Mouse (Mus musculus): Measurements from ENCODE around the gene Vasp. TPM values are rescaled to one million over a fixed set of nuclear protein-coding genes. Genes with fewer than 3 reads are reported as not detected.

Vasp gene
- total and polyA plus RNA-seq, 3 experiments = 130 to 185 TPM; not detected in 1

GRCm38 (mm10) chr7:19304501-19305412 is 33.1 kb upstream of the Vasp start:
- H3K27me3 ChIP-seq (ENCODE audit: control insufficient read depth in 1 of 2, insufficient read depth in 2 of 2, low read length in 2 of 2) = no peaks in the 10 kb centered on the region
- H3K4me1 ChIP-seq (ENCODE audit: control insufficient read depth in 1 of 2, insufficient read depth in 2 of 2, low read length in 2 of 2) = peaks cover 3 to 16% of the 10 kb centered on the region in 2 experiments; a peak in 3 of 4 replicates
- TF ChIP-seq MAZ (IDR thresholded peaks at IDR 0.05; ENCODE audit: low read depth, low read length) = no peak
- no peak for TF ChIP-seq TBP (IDR thresholded peaks at IDR 0.05; ENCODE audit: low read depth, low read length)
- no peak for TF ChIP-seq NELFE (IDR thresholded peaks at IDR 0.05; ENCODE audit: low read depth, low read length)
- TF ChIP-seq SMC3 (IDR thresholded peaks at IDR 0.05; ENCODE audit: low read depth, low read length) = no peak
- no peak for TF ChIP-seq UBTF (IDR thresholded peaks at IDR 0.05; ENCODE audit: borderline replicate concordance, insufficient read depth, low read depth, low read length)
- TF ChIP-seq RCOR1 (IDR thresholded peaks at IDR 0.05; ENCODE audit: low read depth, low read length) = no peak
- no peak for TF ChIP-seq EP300 (IDR thresholded peaks at IDR 0.05; ENCODE audit: low read depth in 1 of 2, low read length in 2 of 2)
- TF ChIP-seq ZKSCAN1 (IDR thresholded peaks at IDR 0.05; ENCODE audit: low read depth, low read length) = no peak
- TF ChIP-seq RAD21 (IDR thresholded peaks at IDR 0.05; ENCODE audit: low read depth, low read length) = no peak
- no peak for TF ChIP-seq JUND (IDR thresholded peaks at IDR 0.05; ENCODE audit: low read depth, low read length)
- no peak for TF ChIP-seq CHD1 (IDR thresholded peaks at IDR 0.05; ENCODE audit: low read depth, low read length)
- TF ChIP-seq CHD2 (IDR thresholded peaks at IDR 0.05; ENCODE audit: low read length) = no peak
- no peak for TF ChIP-seq CTCF (IDR thresholded peaks at IDR 0.05 in 2 of 3, conservative IDR thresholded peaks at IDR 0.05 in 1 of 3; ENCODE audit: control insufficient read depth in 1 of 3, insufficient read depth in 1 of 3, low read depth in 2 of 3, low read length in 3 of 3, poor library complexity in 1 of 3, severe bottlenecking in 1 of 3)
- TF ChIP-seq POLR2A (IDR thresholded peaks at IDR 0.05; ENCODE audit: control insufficient read depth in 1 of 2, insufficient read depth in 1 of 2, low read depth in 1 of 2, low read length in 2 of 2, poor library complexity in 1 of 2) = no peak
- no peak for TF ChIP-seq NRF1 (IDR thresholded peaks at IDR 0.05; ENCODE audit: insufficient read depth, low read depth, low read length, poor library complexity, severe bottlenecking)
- no peak overlapping the region for H3K27ac ChIP-seq (ENCODE audit: control insufficient read depth, low read depth, low read length)
- no peak overlapping the region for H3K9ac ChIP-seq (ENCODE audit: control insufficient read depth, low read depth, low read length, poor library complexity, severe bottlenecking)
- H3K36me3 ChIP-seq (ENCODE audit: control insufficient read depth in 1 of 2, insufficient read depth in 2 of 2, low read length in 2 of 2) = peaks cover 0 to 4% of the 10 kb centered on the region in 2 experiments; a peak in 1 of 4 replicates
- no peak overlapping the region for H3K4me3 ChIP-seq (ENCODE audit: control insufficient read depth in 1 of 2, insufficient read depth in 1 of 2, low read depth in 2 of 2, low read length in 2 of 2)
- no peaks in the 10 kb centered on the region; the same call in 1 of the 2 replicates for H3K79me2 ChIP-seq (ENCODE audit: control insufficient read depth, insufficient read depth, low read length, poor library complexity)
- no peak for DNase-seq (ENCODE audit: low read depth, low spot score)
- no peaks in the 10 kb centered on the region for H3K9me3 ChIP-seq (replicated peaks; ENCODE audit: insufficient read depth, low read length)

- Histone ChIP-seq H3K4me1 (ENCODE audit: control insufficient read depth in 1 of 2, insufficient read depth in 2 of 2, low read length in 2 of 2) (peaks cover 3 to 16% of the 10 kb centered on the region in 2 experiments; a peak in 3 of 4 replicates), H3K9me3 (replicated peaks; ENCODE audit: insufficient read depth, low read length) (no peaks in the 10 kb centered on the region), H3K79me2 (ENCODE audit: control insufficient read depth, insufficient read depth, low read length, poor library complexity) (no peaks in the 10 kb centered on the region; the same call in 1 of the 2 replicates), H3K27me3 (ENCODE audit: control insufficient read depth in 1 of 2, insufficient read depth in 2 of 2, low read length in 2 of 2) (no peaks in the 10 kb centered on the region), H3K4me3 (ENCODE audit: control insufficient read depth in 1 of 2, insufficient read depth in 1 of 2, low read depth in 2 of 2, low read length in 2 of 2) (peak overlapping the region; percentile 23 to 52), H3K36me3 (ENCODE audit: control insufficient read depth in 1 of 2, insufficient read depth in 2 of 2, low read length in 2 of 2) (peaks cover 0 to 4% of the 10 kb centered on the region in 2 experiments; a peak in 1 of 4 replicates), H3K9ac (ENCODE audit: control insufficient read depth, low read depth, low read length, poor library complexity, severe bottlenecking) (peak overlapping the region; percentile 58), H3K27ac (ENCODE audit: control insufficient read depth, low read depth, low read length) (no peak overlapping the region)
- TF ChIP-seq GABPA (IDR thresholded peaks at IDR 0.05; ENCODE audit: low read depth, low read length) = no peak
- peak; percentile 61 for TF ChIP-seq SMC3 (IDR thresholded peaks at IDR 0.05; ENCODE audit: low read depth, low read length)
- 0 out of 2 replicates have a peak, but pooled peaks have one; percentile 38 for TF ChIP-seq SIN3A (IDR thresholded peaks at IDR 0.05; ENCODE audit: low read length)
- TF ChIP-seq MYC (IDR thresholded peaks at IDR 0.05; ENCODE audit: low read depth, low read length) = no peak
- TF ChIP-seq TCF12 (IDR thresholded peaks at IDR 0.05; ENCODE audit: low read depth, low read length) = no peak
- peak; percentile 65 to 98 (median 81); a peak in 5 of 6 replicates for TF ChIP-seq CTCF (IDR thresholded peaks at IDR 0.05 in 2 of 3, conservative IDR thresholded peaks at IDR 0.05 in 1 of 3; ENCODE audit: control insufficient read depth in 1 of 3, insufficient read depth in 1 of 3, low read depth in 2 of 3, low read length in 3 of 3, poor library complexity in 1 of 3, severe bottlenecking in 1 of 3)
- TF ChIP-seq RAD21 (IDR thresholded peaks at IDR 0.05; ENCODE audit: low read depth, low read length) = peak; percentile 25
- peak; percentile 83; the same call in 1 of the 2 replicates for TF ChIP-seq MAZ (IDR thresholded peaks at IDR 0.05; ENCODE audit: low read depth, low read length)
- DNase-seq (ENCODE audit: low read depth, low spot score) = peak; percentile 80
Measured at GRCm38 (mm10) chr7:19303770-19304169, 32.2 kb upstream of the Vasp start.
